Comparison of ENCODE assay signal across 9 mouse cellular contexts in genomic region chr16:11980764-11981163, GRCm38 (mm10). TPM values are rescaled to one million over a fixed set of nuclear protein-coding genes. Genes with fewer than 3 reads are reported as not detected.
DNase-seq lines count a peak whose midpoint lies in the region; ATAC-seq and TF ChIP-seq lines count a peak whose summit lies in the region.
"Had no signal": no experiment of that assay in that cellular context is flagged by ENCODE, and none has a peak within 500 bp of the region (broad histone marks: within the 10 kb centered on the region; RNA-seq: fewer than 3 reads in every experiment).

No protein-coding gene starts in this region.

- no peak overlapping the region for H3K4me2 ChIP-seq in liver, embryonic 11.5 days
- H3K4me2 ChIP-seq: embryonic facial prominence, embryonic 13.5 days had no signal

- no peak for ATAC-seq in liver, embryonic 11.5 days (replicated peaks; ENCODE audit: low FRiP score)
- no peak for ATAC-seq in monocyte, adult 5-6 weeks (replicated peaks; ENCODE audit: insufficient number of reproducible peaks, low FRiP score, low TSS enrichment, poor library complexity, severe bottlenecking)

- DNase-seq in cerebellum, postnatal 10 days = peak; percentile 75
- DNase-seq in cerebellum, adult 11-12 months = no peak
- peak; percentile 23 for DNase-seq in liver
- DNase-seq in liver, embryonic 11.5 days (ENCODE audit: low spot score) = no peak
- peak; percentile 79 for DNase-seq in brain, embryonic 14.5 days (ENCODE audit: low read depth)
- peak in 1 of 2 experiments; percentile 60 for DNase-seq in layer of hippocampus, adult 2 months (ENCODE audit: low spot score in 2 of 2)
- DNase-seq in retina, embryonic 14.5 days (ENCODE audit: low spot score) = peak; percentile 63

- peaks cover 47% of the 10 kb centered on the region for H3K27me3 ChIP-seq in liver, embryonic 11.5 days (replicated peaks; ENCODE audit: control insufficient read depth, insufficient read depth, low read length)

- H3K9me3 ChIP-seq in liver, embryonic 11.5 days (ENCODE audit: control insufficient read depth, low read length) = no peaks in the 10 kb centered on the region
- H3K9me3 ChIP-seq: embryonic facial prominence, embryonic 13.5 days had no signal

- H3K27ac ChIP-seq in liver, embryonic 11.5 days (ENCODE audit: low read depth, low read length) = no peak overlapping the region
- no peak overlapping the region for H3K27ac ChIP-seq in layer of hippocampus, adult 2 months
- H3K27ac ChIP-seq: embryonic facial prominence, embryonic 13.5 days had no signal

- 20% methylated on average over 3 of the region's 3 CpGs for WGBS in liver, embryonic 11.5 days

- H3K4me3 ChIP-seq in liver, embryonic 11.5 days (ENCODE audit: low read depth, low read length) = no peak overlapping the region
- H3K4me3 ChIP-seq in layer of hippocampus, adult 2 months = no peak overlapping the region
- H3K4me3 ChIP-seq: embryonic facial prominence, embryonic 13.5 days had no signal

- H3K9ac ChIP-seq in liver, embryonic 11.5 days (ENCODE audit: low read depth, low read length) = no peak overlapping the region
- H3K9ac ChIP-seq: embryonic facial prominence, embryonic 13.5 days had no signal

- H3K36me3 ChIP-seq in liver, embryonic 11.5 days (ENCODE audit: control insufficient read depth, insufficient read depth, low read length) = no peaks in the 10 kb centered on the region
- H3K36me3 ChIP-seq: embryonic facial prominence, embryonic 13.5 days had no signal

- no peak for TF ChIP-seq POLR2A in brain, embryonic 14.5 days (IDR thresholded peaks at IDR 0.05; ENCODE audit: borderline replicate concordance, extremely low read depth, insufficient read depth, insufficient read length, poor library complexity, severe bottlenecking)

- peak; percentile 74 for TF ChIP-seq CTCF in brain, embryonic 14.5 days (IDR thresholded peaks at IDR 0.05; ENCODE audit: borderline replicate concordance, extremely low read depth, insufficient read depth, insufficient read length)
- peak; percentile 84 for TF ChIP-seq CTCF in layer of hippocampus, adult 2 months (conservative IDR thresholded peaks at IDR 0.05)

- no peaks in the 10 kb centered on the region; the same call in 1 of the 2 replicates for H3K4me1 ChIP-seq in liver, embryonic 11.5 days (replicated peaks; ENCODE audit: control insufficient read depth, insufficient read depth, low read length)

RNA-seq across cellular contexts. Expression of gene Shisa9, which starts 3.1 kb away (rescaled TPM):
- 0.99 and 1.6 TPM in 2 replicates for polyA plus RNA-seq in liver, embryonic 11.5 days (2014; fragmentation: Nextera tagmentation; extraction: Ambion mirVana)
- 13.2 and 18.3 TPM in 2 replicates for polyA plus RNA-seq in brain, embryonic 14.5 days (2012; rRNA removed)
- total RNA-seq in layer of hippocampus, adult 2 months (2021) = 10 to 100 TPM; 55.4 to 56.4 TPM
- total RNA-seq in monocyte, adult 5-6 weeks (2017) = not detected in 3 replicates

Comparison
In these comparisons a context has a peak if more than half of its experiments do, and no peak if none do; other contexts are left out.
1. DNase-seq: peak in cerebellum, postnatal 10 days (2 of 2), liver (single experiment), brain, embryonic 14.5 days (single experiment) and retina, embryonic 14.5 days (single experiment); none in cerebellum, adult 11-12 months (single experiment) and liver, embryonic 11.5 days (single experiment).
2. RNA of gene Shisa9, which starts 3.1 kb away (total RNA-seq): 55.4 to 56.4 TPM in layer of hippocampus, adult 2 months; not detected in monocyte, adult 5-6 weeks; every median in the first group is over 10 times any median in the second.